Mouse (Mus musculus): ENCODE results near the gene 2300002M23Rik. TPM values are rescaled to one million over a fixed set of nuclear protein-coding genes. Genes with fewer than 3 reads are reported as not detected.
A peak's percentile ranks its signal among the peaks of the same experiment; 100 is the strongest.

2300002M23Rik gene
- polyA plus RNA-seq, 1 experiment from 2014 or later = not detected

DNA sequence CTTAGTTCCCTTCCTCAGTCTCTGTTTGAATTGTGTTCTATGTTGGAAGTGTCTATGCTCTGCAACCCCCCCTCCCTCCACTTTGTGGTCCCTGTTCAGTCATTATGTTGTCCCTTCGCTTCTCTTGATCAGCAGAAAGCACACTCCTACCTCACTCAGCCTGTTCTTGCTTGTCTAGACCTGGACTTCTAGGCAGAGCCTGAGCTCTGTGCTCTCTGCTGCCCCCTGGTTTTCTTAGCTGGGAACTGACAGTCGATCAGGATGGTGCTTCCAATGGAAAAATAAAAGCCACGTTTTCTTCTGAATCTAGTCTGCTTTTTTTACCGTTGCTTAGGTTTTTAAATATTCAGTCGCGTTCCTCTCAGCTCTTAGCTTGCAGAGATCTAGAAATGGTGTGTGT is 32.9 kb upstream of the 2300002M23Rik start:
- Histone ChIP-seq H3K9ac (ENCODE audit: low read depth, low read length) (no peak overlapping the region), H3K4me2 (replicated peaks; ENCODE audit: low read depth) (no peak overlapping the region), H3K27ac (ENCODE audit: low read depth, low read length) (no peak overlapping the region), H3K4me1 (replicated peaks; ENCODE audit: control insufficient read depth, insufficient read depth, low read length) (no peaks in the 10 kb centered on the region), H3K36me3 (ENCODE audit: control insufficient read depth, insufficient read depth) (peaks cover 16% of the 10 kb centered on the region; the same call in 1 of the 2 replicates), H3K9me3 (ENCODE audit: control insufficient read depth) (no peaks in the 10 kb centered on the region), H3K4me3 (ENCODE audit: low read depth, low read length) (no peak overlapping the region), H3K27me3 (replicated peaks; ENCODE audit: control insufficient read depth, insufficient read depth, low read length) (no peaks in the 10 kb centered on the region)
- WGBS = 8% methylated on average over 6 of the region's 6 CpGs
- peak; percentile 96 for TF ChIP-seq CTCF (IDR thresholded peaks at IDR 0.05; ENCODE audit: low read depth)
- no peak; the same call in 1 of the 2 replicates for ATAC-seq

- Histone ChIP-seq H3K4me3 (ENCODE audit: low read depth, low read length) (no peak overlapping the region), H3K4me2 (replicated peaks; ENCODE audit: low read depth) (no peak overlapping the region), H3K27ac (ENCODE audit: low read depth, low read length) (no peak overlapping the region), H3K27me3 (replicated peaks; ENCODE audit: control insufficient read depth, insufficient read depth, low read length) (no peaks in the 10 kb centered on the region), H3K36me3 (ENCODE audit: control insufficient read depth, insufficient read depth) (no peaks in the 10 kb centered on the region), H3K9ac (ENCODE audit: low read depth, low read length) (no peak overlapping the region), H3K4me1 (replicated peaks; ENCODE audit: control insufficient read depth, insufficient read depth, low read length) (no peaks in the 10 kb centered on the region), H3K9me3 (ENCODE audit: control insufficient read depth) (no peaks in the 10 kb centered on the region)
- TF ChIP-seq CTCF (IDR thresholded peaks at IDR 0.05; ENCODE audit: low read depth) = no peak
- 65% methylated on average over 4 of the region's 4 CpGs for WGBS
- ATAC-seq = peak; percentile 47; the same call in 1 of the 2 replicates
These were observed 29.8 kb upstream of the 2300002M23Rik start for GRCm38 (mm10) chr17:35537421-35537820.

- no peak for ATAC-seq
- no peaks in the 10 kb centered on the region for H3K27me3 ChIP-seq (replicated peaks; ENCODE audit: control insufficient read depth, insufficient read depth, low read length)
- H3K9me3 ChIP-seq (ENCODE audit: control insufficient read depth) = no peaks in the 10 kb centered on the region
- no peak overlapping the region for H3K27ac ChIP-seq (ENCODE audit: low read depth, low read length)
- H3K4me1 ChIP-seq (replicated peaks; ENCODE audit: control insufficient read depth, insufficient read depth, low read length) = no peaks in the 10 kb centered on the region
- H3K9ac ChIP-seq (ENCODE audit: low read depth, low read length) = no peak overlapping the region
- WGBS = 85% methylated on average over 1 of the region's 1 CpGs
- no peaks in the 10 kb centered on the region for H3K36me3 ChIP-seq (ENCODE audit: control insufficient read depth, insufficient read depth)
- no peak overlapping the region for H3K4me2 ChIP-seq (replicated peaks; ENCODE audit: low read depth)
- no peak overlapping the region for H3K4me3 ChIP-seq (ENCODE audit: low read depth, low read length)
- TF ChIP-seq CTCF (IDR thresholded peaks at IDR 0.05; ENCODE audit: low read depth) = no peak
These were observed 28.8 kb upstream of the 2300002M23Rik start for GRCm38 (mm10) chr17:35538476-35538875.

DNA sequence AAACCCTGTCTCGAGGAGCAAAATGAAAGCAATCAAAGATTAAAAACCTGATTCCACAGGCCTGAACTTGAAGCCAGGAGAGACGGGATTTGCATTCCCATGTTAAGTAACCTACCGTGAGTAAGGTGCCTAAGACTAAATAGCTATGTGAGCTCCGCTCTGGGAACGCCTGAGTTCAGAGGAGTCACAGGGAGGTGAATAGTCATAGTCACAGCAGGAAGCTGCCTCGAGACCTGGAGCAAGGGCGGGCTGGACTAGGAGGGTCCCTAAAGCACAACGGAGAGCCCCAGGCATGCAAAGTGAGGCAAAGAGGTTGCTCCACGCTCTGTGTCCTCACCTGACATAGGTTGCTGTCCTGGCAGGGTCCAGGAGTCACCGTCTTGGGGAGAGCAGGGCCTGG is 27.7 kb upstream of the 2300002M23Rik start:
- H3K4me3 ChIP-seq (ENCODE audit: low read depth, low read length) = no peak overlapping the region
- WGBS = 62% methylated on average over 10 of the region's 10 CpGs
- H3K4me2 ChIP-seq (replicated peaks; ENCODE audit: low read depth) = no peak overlapping the region
- H3K27ac ChIP-seq (ENCODE audit: low read depth, low read length) = no peak overlapping the region
- H3K27me3 ChIP-seq (replicated peaks; ENCODE audit: control insufficient read depth, insufficient read depth, low read length) = no peaks in the 10 kb centered on the region
- ATAC-seq = no peak
- H3K9me3 ChIP-seq (ENCODE audit: control insufficient read depth) = no peaks in the 10 kb centered on the region
- no peaks in the 10 kb centered on the region for H3K4me1 ChIP-seq (replicated peaks; ENCODE audit: control insufficient read depth, insufficient read depth, low read length)
- no peak for TF ChIP-seq CTCF (IDR thresholded peaks at IDR 0.05; ENCODE audit: low read depth)
- no peak overlapping the region for H3K9ac ChIP-seq (ENCODE audit: low read depth, low read length)
- H3K36me3 ChIP-seq (ENCODE audit: control insufficient read depth, insufficient read depth) = no peaks in the 10 kb centered on the region

- Histone ChIP-seq H3K9ac (ENCODE audit: low read depth, low read length) (no peak overlapping the region), H3K36me3 (ENCODE audit: control insufficient read depth, insufficient read depth) (no peaks in the 10 kb centered on the region), H3K27ac (ENCODE audit: low read depth, low read length) (no peak overlapping the region), H3K4me2 (replicated peaks; ENCODE audit: low read depth) (no peak overlapping the region), H3K4me1 (replicated peaks; ENCODE audit: control insufficient read depth, insufficient read depth, low read length) (no peaks in the 10 kb centered on the region), H3K9me3 (ENCODE audit: control insufficient read depth) (no peaks in the 10 kb centered on the region), H3K4me3 (ENCODE audit: low read depth, low read length) (no peak overlapping the region), H3K27me3 (replicated peaks; ENCODE audit: control insufficient read depth, insufficient read depth, low read length) (no peaks in the 10 kb centered on the region)
- 76% methylated on average over 15 of the region's 15 CpGs for WGBS
- ATAC-seq = no peak
- no peak for TF ChIP-seq CTCF (IDR thresholded peaks at IDR 0.05; ENCODE audit: low read depth)
These were observed 24.4 kb upstream of the 2300002M23Rik start for GRCm38 (mm10) chr17:35542761-35543411.

- Histone ChIP-seq H3K27me3 (replicated peaks; ENCODE audit: control insufficient read depth, insufficient read depth, low read length) (no peaks in the 10 kb centered on the region), H3K27ac (ENCODE audit: low read depth, low read length) (no peak overlapping the region), H3K4me2 (replicated peaks; ENCODE audit: low read depth) (no peak overlapping the region), H3K4me1 (replicated peaks; ENCODE audit: control insufficient read depth, insufficient read depth, low read length) (no peaks in the 10 kb centered on the region), H3K9me3 (ENCODE audit: control insufficient read depth) (no peaks in the 10 kb centered on the region), H3K36me3 (ENCODE audit: control insufficient read depth, insufficient read depth) (no peaks in the 10 kb centered on the region), H3K4me3 (ENCODE audit: low read depth, low read length) (no peak overlapping the region), H3K9ac (ENCODE audit: low read depth, low read length) (no peak overlapping the region)
- TF ChIP-seq CTCF (IDR thresholded peaks at IDR 0.05; ENCODE audit: low read depth) = no peak
- no peak for ATAC-seq
- WGBS = 51% methylated on average over 14 of the region's 14 CpGs
These were observed 23.8 kb upstream of the 2300002M23Rik start for GRCm38 (mm10) chr17:35543412-35543861.

All from intestine, postnatal 0 days (tissue).